Mouse (Mus musculus) right cerebral cortex, postnatal 25 days (tissue): Measurements from ENCODE around the gene Pde1c.

ENCODE experiments used
- DNase-seq: peaks from one replicate; pipeline ENCODE4 v3.0.0; 2022

Pde1c gene

GRCm38 (mm10) chr6:56322799-56323198 is 246.1 kb downstream of the Pde1c start:
- DNase-seq, result no peak

GRCm38 (mm10) chr6:56310318-56310717 is 258.6 kb downstream of the Pde1c start:
- no peak for DNase-seq

- no peak for DNase-seq
Observed at GRCm38 (mm10) chr6:56306066-56306465, 262.8 kb downstream of the Pde1c start.

GRCm38 (mm10) chr6:56292176-56292575 is 276.7 kb downstream of the Pde1c start:
- DNase-seq, result no peak

- DNase-seq, result no peak
Observed at GRCm38 (mm10) chr6:56289307-56289706, 279.6 kb downstream of the Pde1c start.

- no peak for DNase-seq
Observed at GRCm38 (mm10) chr6:56284821-56285220, 284.1 kb downstream of the Pde1c start.

GRCm38 (mm10) chr6:56275461-56275860 is 293.4 kb downstream of the Pde1c start:
- peak; percentile 5 for DNase-seq

GRCm38 (mm10) chr6:56271741-56272140 is 297.2 kb downstream of the Pde1c start:
- no peak for DNase-seq

GRCm38 (mm10) chr6:56264509-56264908 is 304.4 kb downstream of the Pde1c start:
- no peak for DNase-seq

GRCm38 (mm10) chr6:56260118-56260517 is 308.8 kb downstream of the Pde1c start:
- DNase-seq, result no peak

- DNase-seq, result no peak
Observed at GRCm38 (mm10) chr6:56257555-56258297, 311.2 kb downstream of the Pde1c start.

GRCm38 (mm10) chr6:56250091-56250490 is 318.8 kb downstream of the Pde1c start:
- DNase-seq, result no peak

GRCm38 (mm10) chr6:56191426-56192140 is 377.3 kb downstream of the Pde1c start:
- no peak for DNase-seq

GRCm38 (mm10) chr6:56176485-56176884 is 392.4 kb downstream of the Pde1c start:
- DNase-seq, result no peak

- DNase-seq, result no peak
Observed at GRCm38 (mm10) chr6:56172172-56172571, 396.7 kb downstream of the Pde1c start.

GRCm38 (mm10) chr6:56168736-56169135 is 400.2 kb downstream of the Pde1c start:
- DNase-seq, result no peak

- no peak for DNase-seq
Observed at GRCm38 (mm10) chr6:56158217-56158616, 410.7 kb downstream of the Pde1c start.

GRCm38 (mm10) chr6:56156836-56157235 is 412.1 kb downstream of the Pde1c start:
- DNase-seq, result no peak

- no peak for DNase-seq
Observed at GRCm38 (mm10) chr6:56130493-56131159, 438.3 kb downstream of the Pde1c start.

GRCm38 (mm10) chr6:56099520-56100101 is 469.3 kb downstream of the Pde1c start:
- DNase-seq, result no peak

- no peak for DNase-seq
Observed at GRCm38 (mm10) chr6:56098427-56098826, 470.5 kb downstream of the Pde1c start.

- no peak for DNase-seq
Observed at GRCm38 (mm10) chr6:56076378-56076805, 492.5 kb downstream of the Pde1c start.

GRCm38 (mm10) chr6:56068516-56068915 is 500.4 kb downstream of the Pde1c start:
- DNase-seq, result no peak
